Mouse (Mus musculus): ENCODE data around the gene Ang.

GRCm38 (mm10) chr14:51060761-51061160 lies 30.2 kb upstream of the Ang start:
- no peak for TF ChIP-seq POLR2A (IDR thresholded peaks at IDR 0.05; ENCODE audit: control insufficient read depth in 1 of 2, insufficient read depth in 1 of 2, low read depth in 1 of 2, low read length in 2 of 2, poor library complexity in 1 of 2)
- no peak for TF ChIP-seq KAT2A (conservative IDR thresholded peaks at IDR 0.05; ENCODE audit: low read depth, low read length)
- TF ChIP-seq CTCF (IDR thresholded peaks at IDR 0.05 in 2 of 3, conservative IDR thresholded peaks at IDR 0.05 in 1 of 3; ENCODE audit: control insufficient read depth in 1 of 3, insufficient read depth in 1 of 3, low read depth in 2 of 3, low read length in 3 of 3, poor library complexity in 1 of 3, severe bottlenecking in 1 of 3) = no peak
- TF ChIP-seq SMC3 (IDR thresholded peaks at IDR 0.05; ENCODE audit: low read depth, low read length) = no peak
- TF ChIP-seq ETS1 (IDR thresholded peaks at IDR 0.05; ENCODE audit: low read depth, low read length) = no peak
- TF ChIP-seq ZMIZ1 (IDR thresholded peaks at IDR 0.05; ENCODE audit: low read depth, low read length) = no peak
- TF ChIP-seq CHD1 (IDR thresholded peaks at IDR 0.05; ENCODE audit: low read depth, low read length) = no peak
- TF ChIP-seq RAD21 (IDR thresholded peaks at IDR 0.05; ENCODE audit: low read depth, low read length) = no peak
- TF ChIP-seq EP300 (IDR thresholded peaks at IDR 0.05; ENCODE audit: low read depth in 1 of 2, low read length in 2 of 2) = no peak
- no peak for TF ChIP-seq ZKSCAN1 (IDR thresholded peaks at IDR 0.05; ENCODE audit: low read depth, low read length)
